Comparison of ENCODE assay signal across 8 mouse cellular contexts in genomic region chr14:61686101-61686691, GRCm38 (mm10).
DNase-seq lines count a peak whose midpoint lies in the region; ATAC-seq lines count a peak whose summit lies in the region.

No protein-coding gene starts in this region.

- intact Hi-C loops in left cerebral cortex, postnatal 4 days (cut with DNase I), result loop anchor here (10.0 kb wide), 1 partner anchor 359 kb away; no protein-coding TSS in a partner anchor

- ATAC-seq in embryonic facial prominence, embryonic 12.5 days (ENCODE audit: insufficient number of reproducible peaks, insufficient read depth, low FRiP score, low TSS enrichment), result no peak
- no peak for ATAC-seq in hindbrain, embryonic 14.5 days (ENCODE audit: low FRiP score)
- ATAC-seq in liver, embryonic 16.5 days (ENCODE audit: low read depth), result no peak

- no peak overlapping the region for H3K27ac ChIP-seq in embryonic facial prominence, embryonic 12.5 days
- no peak overlapping the region for H3K27ac ChIP-seq in hindbrain, embryonic 14.5 days
- no peak overlapping the region for H3K27ac ChIP-seq in liver, embryonic 16.5 days (ENCODE audit: low read length)

- DNase-seq in left cerebral cortex, postnatal 4 days, result peak; percentile 8
- DNase-seq in left cerebral cortex, adult 9 months (ENCODE audit: low spot score in 2 of 2), result no peak
- no peak for DNase-seq in hindbrain, embryonic 14.5 days (ENCODE audit: low spot score)
- DNase-seq in spleen, postnatal 36 days (ENCODE audit: low spot score in 2 of 2), result peak; percentile 32 to 37
- DNase-seq in urinary bladder, postnatal 10 days (ENCODE audit: low spot score), result no peak
- no peak for DNase-seq in right cerebral cortex, postnatal 14 days

- H3K4me3 ChIP-seq in embryonic facial prominence, embryonic 12.5 days, result peak overlapping the region; percentile 36
- peak overlapping the region; percentile 22; the same call in 1 of the 2 replicates for H3K4me3 ChIP-seq in hindbrain, embryonic 14.5 days (replicated peaks; ENCODE audit: low read length)
- H3K4me3 ChIP-seq in liver, embryonic 16.5 days (ENCODE audit: low read depth, low read length), result peak overlapping the region; percentile 58

- WGBS in embryonic facial prominence, embryonic 12.5 days, result 1% methylated on average over 30 of the region's 35 CpGs
- under 1% methylated on average over 30 of the region's 35 CpGs for WGBS in hindbrain, embryonic 14.5 days
- WGBS in liver, embryonic 16.5 days (ENCODE audit: insufficient replicate concordance), result 3% methylated on average over 31 of the region's 35 CpGs

- H3K4me2 ChIP-seq in embryonic facial prominence, embryonic 12.5 days (replicated peaks), result peak overlapping the region; percentile 68
- peak overlapping the region; percentile 44 for H3K4me2 ChIP-seq in hindbrain, embryonic 14.5 days (replicated peaks)
- H3K4me2 ChIP-seq in liver, embryonic 16.5 days (ENCODE audit: low read depth, low read length), result peak overlapping the region; percentile 61

- H3K9me3 ChIP-seq in embryonic facial prominence, embryonic 12.5 days, result no peaks in the 10 kb centered on the region
- H3K9me3 ChIP-seq in hindbrain, embryonic 14.5 days (ENCODE audit: control insufficient read depth, low read length), result no peaks in the 10 kb centered on the region
- H3K9me3 ChIP-seq in liver, embryonic 16.5 days (replicated peaks; ENCODE audit: control insufficient read depth, low read length), result no peaks in the 10 kb centered on the region

- H3K27me3 ChIP-seq in embryonic facial prominence, embryonic 12.5 days, result peaks cover 46% of the 10 kb centered on the region
- H3K27me3 ChIP-seq in hindbrain, embryonic 14.5 days (ENCODE audit: control insufficient read depth, insufficient read depth, low read length), result peaks cover 75% of the 10 kb centered on the region
- peaks cover 72% of the 10 kb centered on the region for H3K27me3 ChIP-seq in liver, embryonic 16.5 days (ENCODE audit: control insufficient read depth, insufficient read depth, low read depth, low read length)

- peaks cover 37% of the 10 kb centered on the region; the same call in 1 of the 2 replicates for H3K4me1 ChIP-seq in embryonic facial prominence, embryonic 12.5 days
- H3K4me1 ChIP-seq in hindbrain, embryonic 14.5 days (replicated peaks; ENCODE audit: control insufficient read depth, insufficient read depth, low read length), result no peaks in the 10 kb centered on the region; the same call in 1 of the 2 replicates
- peaks cover 39% of the 10 kb centered on the region for H3K4me1 ChIP-seq in liver, embryonic 16.5 days (ENCODE audit: control insufficient read depth, low read depth, low read length)

- no peaks in the 10 kb centered on the region for H3K36me3 ChIP-seq in embryonic facial prominence, embryonic 12.5 days
- no peaks in the 10 kb centered on the region for H3K36me3 ChIP-seq in hindbrain, embryonic 14.5 days (replicated peaks; ENCODE audit: control insufficient read depth, insufficient read depth)
- no peaks in the 10 kb centered on the region for H3K36me3 ChIP-seq in liver, embryonic 16.5 days (ENCODE audit: control insufficient read depth, insufficient read depth)

- H3K9ac ChIP-seq in embryonic facial prominence, embryonic 12.5 days, result no peak overlapping the region
- H3K9ac ChIP-seq in hindbrain, embryonic 14.5 days, result no peak overlapping the region
- H3K9ac ChIP-seq in liver, embryonic 16.5 days (ENCODE audit: low read depth, low read length), result no peak overlapping the region; the same call in 1 of the 2 replicates

Comparison
In these comparisons a context has a peak if more than half of its experiments do, and no peak if none do; other contexts are left out.
1. DNase-seq: peak in left cerebral cortex, postnatal 4 days (single experiment) and spleen, postnatal 36 days (2 of 2); none in left cerebral cortex, adult 9 months (0 of 2), hindbrain, embryonic 14.5 days (single experiment), urinary bladder, postnatal 10 days (single experiment) and right cerebral cortex, postnatal 14 days (single experiment).
2. Peak in every context shown above with its lines, with median percentiles within 50 percentile points of each other: H3K4me2 ChIP-seq and H3K4me3 ChIP-seq.